Mouse (Mus musculus): ENCODE measurements around the gene St3gal3.

DNA sequence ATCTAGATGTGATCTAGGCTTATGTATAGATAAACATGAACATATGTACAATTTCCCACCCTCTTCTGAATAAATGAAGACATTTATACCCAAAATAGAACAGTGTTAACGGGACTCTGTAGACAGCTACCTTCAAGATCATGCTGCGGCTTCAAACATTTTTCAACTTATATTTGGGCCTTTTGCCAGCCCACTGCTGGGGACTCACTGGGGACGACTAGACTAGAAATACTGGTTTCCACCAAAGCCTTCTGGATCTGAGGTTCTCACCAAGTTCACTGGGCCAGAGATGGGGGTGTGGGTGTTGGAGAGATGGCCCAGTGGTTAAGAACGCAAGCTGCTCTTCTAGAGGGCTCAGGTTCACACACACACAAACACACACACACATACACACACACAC lies 49.7 kb downstream of the St3gal3 start:
- TF ChIP-seq EP300 (IDR thresholded peaks at IDR 0.05; ENCODE audit: low read depth) (no peak), CTCF (IDR thresholded peaks at IDR 0.05; ENCODE audit: low read depth) (no peak)
